Mouse (Mus musculus) myocyte (in vitro differentiated cells): Measurements from ENCODE around the gene Arhgef18. TPM values are rescaled to one million over a fixed set of nuclear protein-coding genes. Genes with fewer than 3 reads are reported as not detected.

Experiments used
- H3K27me3 ChIP-seq: one replicate; pipeline ENCODE4 v1.6.1; 2011; ENCODE audit not compliant: control insufficient read depth, insufficient read depth, insufficient read length
- H3K36me3 ChIP-seq: one replicate; pipeline ENCODE4 v1.6.1; 2011; ENCODE audit not compliant: control insufficient read depth, insufficient read depth
- H3K4me2 ChIP-seq: one replicate; pipeline ENCODE4 v1.6.1; 2011; ENCODE audit warnings: low read depth, control low read depth
- H3K4me3 ChIP-seq: one replicate; pipeline ENCODE4 v1.5.1; 2011; ENCODE audit warnings: mild to moderate bottlenecking, control low read depth, moderate library complexity
- H3K79me2 ChIP-seq: one replicate; pipeline ENCODE4 v1.6.1; 2011; ENCODE audit not compliant: control insufficient read depth, insufficient read depth
- H3ac ChIP-seq: one replicate; pipeline ENCODE4 v1.6.1; 2011; ENCODE audit not compliant: control insufficient read depth, insufficient read length
- CEBPB ChIP-seq: IDR thresholded peaks from 2 replicates; pipeline ENCODE4 v1.6.1; 2011; ENCODE audit warnings: mild to moderate bottlenecking, moderate library complexity; ENCODE audit not compliant: poor library complexity, insufficient read depth, severe bottlenecking
- E2F4 ChIP-seq: IDR thresholded peaks from one replicate; pipeline ENCODE4 v1.6.1; 2011; ENCODE audit warnings: mild to moderate bottlenecking, control low read depth, moderate library complexity; ENCODE audit not compliant: insufficient read depth
- MAX ChIP-seq: IDR thresholded peaks from one replicate; pipeline ENCODE4 v1.6.1; 2011; ENCODE audit warnings: low read depth, mild to moderate bottlenecking, control low read depth
- MYOD1 ChIP-seq, 3 experiments: IDR thresholded peaks; one replicate each; pipeline ENCODE4 v1.6.1; 2011; ENCODE audit warnings: control low read depth in 2 of 3, low read depth in 2 of 3, mild to moderate bottlenecking in 2 of 3, moderate library complexity in 1 of 3; ENCODE audit not compliant: insufficient read length in 2 of 3, control insufficient read depth in 1 of 3
- MYOG ChIP-seq, 3 experiments: IDR thresholded peaks; one replicate each; pipeline ENCODE4 v1.6.1; 2011; ENCODE audit warnings: control low read depth in 2 of 3, low read depth in 2 of 3, mild to moderate bottlenecking in 2 of 3; ENCODE audit not compliant: insufficient read length in 2 of 3, control insufficient read depth in 1 of 3, insufficient read depth in 1 of 3
- POLR2A ChIP-seq: IDR thresholded peaks from one replicate; pipeline ENCODE4 v1.6.1; 2011; ENCODE audit warnings: low read depth, mild to moderate bottlenecking, control low read depth, moderate library complexity; ENCODE audit not compliant: insufficient read length
- POLR2AphosphoS2 ChIP-seq: IDR thresholded peaks from one replicate; pipeline ENCODE4 v1.6.1; 2011; ENCODE audit warnings: low read depth, control low read depth; ENCODE audit not compliant: insufficient read length
- REST ChIP-seq: IDR thresholded peaks from one replicate; pipeline ENCODE4 v1.6.1; 2011; ENCODE audit warnings: mild to moderate bottlenecking, control low read depth, moderate library complexity; ENCODE audit not compliant: insufficient read depth, insufficient read length
- SRF ChIP-seq: IDR thresholded peaks from one replicate; pipeline ENCODE4 v1.6.1; 2011; ENCODE audit warnings: low read depth; ENCODE audit not compliant: control insufficient read depth, insufficient read length
- TCF12 ChIP-seq: IDR thresholded peaks from one replicate; pipeline ENCODE4 v1.6.1; 2011; ENCODE audit warnings: mild to moderate bottlenecking, control low read depth; ENCODE audit not compliant: poor library complexity, insufficient read depth, severe bottlenecking
- TCF3 ChIP-seq: IDR thresholded peaks from one replicate; pipeline ENCODE4 v1.6.1; 2011; ENCODE audit warnings: low read depth, control low read depth; ENCODE audit not compliant: insufficient read length
- USF1 ChIP-seq: IDR thresholded peaks from one replicate; pipeline ENCODE4 v1.6.1; 2011; ENCODE audit warnings: low read depth, mild to moderate bottlenecking, control low read depth, moderate library complexity
- polyA plus RNA-seq: library from polyadenylated mRNA; unstranded; fragments of >200 nt; fragmentation: generic; extraction: Trizol; gene quantifications from one replicate; pipeline ENCODE4 v1.2.1, GENCODE M21; 2012; ENCODE audit warnings: missing spikeins

The Arhgef18 gene
- polyA plus RNA-seq, 1 experiment = 10.7 TPM

- no peak overlapping the region for H3ac ChIP-seq
- peaks cover 8% of the 10 kb centered on the region for H3K27me3 ChIP-seq
- H3K79me2 ChIP-seq = no peaks in the 10 kb centered on the region
- no peak overlapping the region for H3K4me2 ChIP-seq
- H3K36me3 ChIP-seq = no peaks in the 10 kb centered on the region
- TF ChIP-seq SRF (no peak), MAX (no peak), USF1 (no peak), REST (no peak), MYOG (IDR thresholded peaks at IDR 0.05; ENCODE audit: control insufficient read depth in 1 of 3, insufficient read depth in 1 of 3, insufficient read length in 2 of 3, low read depth in 2 of 3) (no peak)
- H3K4me3 ChIP-seq = no peak overlapping the region
Observed at GRCm38 (mm10) chr8:3483546-3483945, 90.7 kb downstream of the Arhgef18 start.

GRCm38 (mm10) chr8:3485192-3485591 is 92.4 kb downstream of the Arhgef18 start:
- Histone ChIP-seq H3K36me3 (no peaks in the 10 kb centered on the region), H3K79me2 (no peaks in the 10 kb centered on the region), H3ac (no peak overlapping the region), H3K4me2 (no peak overlapping the region), H3K4me3 (no peak overlapping the region), H3K27me3 (peaks cover 8% of the 10 kb centered on the region)
- no peak for TF ChIP-seq TCF3
- no peak for TF ChIP-seq E2F4
- TF ChIP-seq POLR2AphosphoS2 = no peak
- TF ChIP-seq CEBPB = no peak
- no peak for TF ChIP-seq REST
- no peak for TF ChIP-seq MYOG (IDR thresholded peaks at IDR 0.05; ENCODE audit: control insufficient read depth in 1 of 3, insufficient read depth in 1 of 3, insufficient read length in 2 of 3, low read depth in 2 of 3)
- no peak for TF ChIP-seq MAX
- TF ChIP-seq MYOD1 (IDR thresholded peaks at IDR 0.05; ENCODE audit: control insufficient read depth in 1 of 3, insufficient read length in 2 of 3, low read depth in 2 of 3) = no peak
- TF ChIP-seq USF1 = no peak
- TF ChIP-seq SRF = no peak
- TF ChIP-seq POLR2A = no peak
- TF ChIP-seq TCF12 = no peak

- peak within 1 kb of the TSS; percentile 78 for H3K4me3 ChIP-seq
- H3K27me3 ChIP-seq = no peaks in the 10 kb centered on the region
- peak within 1 kb of the TSS; percentile 90 for H3K4me2 ChIP-seq
- H3K36me3 ChIP-seq = no peaks in the 10 kb centered on the region
- TF ChIP-seq SRF (no peak), E2F4 (no peak), MYOD1 (IDR thresholded peaks at IDR 0.05; ENCODE audit: control insufficient read depth in 1 of 3, insufficient read length in 2 of 3, low read depth in 2 of 3) (no peak), USF1 (no peak), MYOG (IDR thresholded peaks at IDR 0.05; ENCODE audit: control insufficient read depth in 1 of 3, insufficient read depth in 1 of 3, insufficient read length in 2 of 3, low read depth in 2 of 3) (peak in 1 of 3 experiments; percentile 1), CEBPB (no peak), POLR2A (peak; percentile 64), TCF3 (no peak), TCF12 (no peak), POLR2AphosphoS2 (peak; percentile 70), MAX (no peak), REST (no peak)
- H3K79me2 ChIP-seq = no peaks in the 10 kb centered on the region
- peak within 1 kb of the TSS; percentile 55 for H3ac ChIP-seq
Observed at GRCm38 (mm10) chr8:3492901-3493844, 100.4 kb downstream of the Arhgef18 start, which contains the start of gene Zfp358. Gene Zfp358 (plus strand): TSS chr8:3493138.

- Histone ChIP-seq H3K79me2 (no peaks in the 10 kb centered on the region), H3K36me3 (no peaks in the 10 kb centered on the region), H3ac (peak overlapping the region; percentile 55), H3K27me3 (no peaks in the 10 kb centered on the region), H3K4me2 (peak overlapping the region; percentile 82), H3K4me3 (peak overlapping the region; percentile 78)
- no peak for TF ChIP-seq POLR2AphosphoS2
- TF ChIP-seq MAX = no peak
- no peak for TF ChIP-seq USF1
- no peak for TF ChIP-seq CEBPB
- no peak for TF ChIP-seq E2F4
- no peak for TF ChIP-seq MYOD1 (IDR thresholded peaks at IDR 0.05; ENCODE audit: control insufficient read depth in 1 of 3, insufficient read length in 2 of 3, low read depth in 2 of 3)
- TF ChIP-seq TCF12 = no peak
- no peak for TF ChIP-seq MYOG (IDR thresholded peaks at IDR 0.05; ENCODE audit: control insufficient read depth in 1 of 3, insufficient read depth in 1 of 3, insufficient read length in 2 of 3, low read depth in 2 of 3)
Observed at GRCm38 (mm10) chr8:3493845-3494208, 101.0 kb downstream of the Arhgef18 start.
